Mouse (Mus musculus): ENCODE measurements around the gene Iars. TPM values are rescaled to one million over a fixed set of nuclear protein-coding genes. Genes with fewer than 3 reads are reported as not detected.

The Iars gene
- polyA plus RNA-seq, 1 experiment from 2014 or later: 48.8 TPM

GRCm38 (mm10) chr13:49708311-49708710 is 26.4 kb downstream of the Iars start:
- no peak overlapping the region for H3K9ac ChIP-seq (ENCODE audit: low read length)
- H3K4me3 ChIP-seq (ENCODE audit: low read depth, low read length): no peak overlapping the region
- DNase-seq (ENCODE audit: low spot score): no peak
- H3K4me1 ChIP-seq (ENCODE audit: control insufficient read depth, insufficient read depth, low read length): peaks cover 4% of the 10 kb centered on the region; the same call in 1 of the 2 replicates
- no peak overlapping the region for H3K4me2 ChIP-seq (ENCODE audit: low read length)
- peaks cover 94% of the 10 kb centered on the region for H3K36me3 ChIP-seq (ENCODE audit: control insufficient read depth, insufficient read depth, low read length)
- H3K9me3 ChIP-seq (replicated peaks; ENCODE audit: control insufficient read depth, low read length): no peaks in the 10 kb centered on the region
- no peak for ATAC-seq
- no peaks in the 10 kb centered on the region for H3K27me3 ChIP-seq (replicated peaks; ENCODE audit: control insufficient read depth, insufficient read depth, low read length)
- WGBS: 93% methylated on average over 8 of the region's 8 CpGs
- no peak overlapping the region for H3K27ac ChIP-seq (ENCODE audit: low read depth, low read length)

DNA sequence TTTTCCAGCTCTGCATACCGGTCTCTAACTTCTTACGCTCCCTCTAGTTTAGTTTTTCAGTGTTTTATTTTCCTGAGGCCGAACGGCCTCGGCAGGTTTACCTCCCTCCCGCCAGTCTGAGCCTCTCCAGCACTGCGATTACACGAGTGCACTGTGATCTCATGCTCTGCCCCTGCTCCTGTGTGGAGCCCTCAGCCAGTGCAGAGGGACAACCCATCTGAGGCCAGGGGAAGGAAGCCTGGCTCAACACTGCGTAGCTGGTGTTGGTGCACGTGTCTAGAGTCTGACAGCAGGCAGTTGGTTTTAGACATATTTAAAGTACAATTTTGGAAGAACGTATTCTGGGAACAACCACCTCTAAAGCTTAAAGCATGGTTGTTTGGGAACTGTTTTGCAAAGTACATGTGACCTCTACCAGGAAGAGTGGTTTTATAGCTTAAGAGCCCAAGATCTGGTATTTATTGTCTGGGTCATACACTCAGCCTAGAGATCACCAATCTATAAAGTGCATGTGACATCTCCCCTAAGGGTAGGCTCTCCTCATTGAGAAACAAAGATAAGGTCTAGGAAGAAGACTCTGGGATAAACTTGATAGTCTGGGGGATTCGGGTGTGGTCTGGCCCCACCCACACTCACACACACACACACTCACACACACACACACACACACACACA is 30.3 kb downstream of the Iars start:
- Histone ChIP-seq H3K36me3 (ENCODE audit: control insufficient read depth, insufficient read depth, low read length) (peaks cover 94% of the 10 kb centered on the region), H3K4me1 (ENCODE audit: control insufficient read depth, insufficient read depth, low read length) (no peaks in the 10 kb centered on the region), H3K4me2 (ENCODE audit: low read length) (no peak overlapping the region), H3K9ac (ENCODE audit: low read length) (no peak overlapping the region), H3K9me3 (replicated peaks; ENCODE audit: control insufficient read depth, low read length) (no peaks in the 10 kb centered on the region), H3K4me3 (ENCODE audit: low read depth, low read length) (no peak overlapping the region), H3K27me3 (replicated peaks; ENCODE audit: control insufficient read depth, insufficient read depth, low read length) (no peaks in the 10 kb centered on the region), H3K27ac (ENCODE audit: low read depth, low read length) (no peak overlapping the region)
- no peak for ATAC-seq
- DNase-seq (ENCODE audit: low spot score): no peak
- 94% methylated on average over 12 of the region's 12 CpGs for WGBS

- no peak for DNase-seq (ENCODE audit: low spot score)
- Histone ChIP-seq H3K4me1 (ENCODE audit: control insufficient read depth, insufficient read depth, low read length) (no peaks in the 10 kb centered on the region), H3K36me3 (ENCODE audit: control insufficient read depth, insufficient read depth, low read length) (peaks cover 100% of the 10 kb centered on the region), H3K9ac (ENCODE audit: low read length) (no peak overlapping the region), H3K27me3 (replicated peaks; ENCODE audit: control insufficient read depth, insufficient read depth, low read length) (no peaks in the 10 kb centered on the region), H3K9me3 (replicated peaks; ENCODE audit: control insufficient read depth, low read length) (no peaks in the 10 kb centered on the region), H3K27ac (ENCODE audit: low read depth, low read length) (no peak overlapping the region), H3K4me3 (ENCODE audit: low read depth, low read length) (no peak overlapping the region), H3K4me2 (ENCODE audit: low read length) (no peak overlapping the region)
- ATAC-seq: no peak
- WGBS: 85% methylated on average over 3 of the region's 3 CpGs
Observed at GRCm38 (mm10) chr13:49719310-49719709, 37.4 kb downstream of the Iars start.

DNA sequence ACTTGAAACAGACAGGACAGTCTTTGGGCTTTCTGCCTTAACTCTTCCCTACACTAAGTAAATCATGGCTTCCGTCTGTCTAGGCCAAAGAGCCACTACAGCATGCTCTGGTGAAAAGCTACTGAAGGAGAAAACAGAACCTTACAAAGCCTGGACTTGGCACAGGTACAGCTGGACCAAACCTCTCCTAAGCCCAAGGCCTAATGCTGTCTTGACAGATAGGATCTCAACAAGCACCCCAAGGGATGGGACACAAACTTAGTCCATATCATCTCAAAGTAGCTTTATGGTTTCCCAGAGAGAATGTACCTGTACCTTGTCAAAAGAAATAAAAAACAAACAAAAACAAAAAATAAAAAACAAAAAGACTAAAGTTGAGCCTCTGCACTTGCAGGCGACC is 54.5 kb downstream of the Iars start:
- Histone ChIP-seq H3K9me3 (replicated peaks; ENCODE audit: control insufficient read depth, low read length) (no peaks in the 10 kb centered on the region), H3K4me1 (ENCODE audit: control insufficient read depth, insufficient read depth, low read length) (no peaks in the 10 kb centered on the region), H3K4me3 (ENCODE audit: low read depth, low read length) (no peak overlapping the region), H3K36me3 (ENCODE audit: control insufficient read depth, insufficient read depth, low read length) (peaks cover 48% of the 10 kb centered on the region), H3K9ac (ENCODE audit: low read length) (no peak overlapping the region), H3K27ac (ENCODE audit: low read depth, low read length) (no peak overlapping the region), H3K4me2 (ENCODE audit: low read length) (no peak overlapping the region), H3K27me3 (replicated peaks; ENCODE audit: control insufficient read depth, insufficient read depth, low read length) (no peaks in the 10 kb centered on the region)
- DNase-seq (ENCODE audit: low spot score): no peak
- 82% methylated on average over 2 of the region's 2 CpGs for WGBS
- ATAC-seq: no peak

DNA sequence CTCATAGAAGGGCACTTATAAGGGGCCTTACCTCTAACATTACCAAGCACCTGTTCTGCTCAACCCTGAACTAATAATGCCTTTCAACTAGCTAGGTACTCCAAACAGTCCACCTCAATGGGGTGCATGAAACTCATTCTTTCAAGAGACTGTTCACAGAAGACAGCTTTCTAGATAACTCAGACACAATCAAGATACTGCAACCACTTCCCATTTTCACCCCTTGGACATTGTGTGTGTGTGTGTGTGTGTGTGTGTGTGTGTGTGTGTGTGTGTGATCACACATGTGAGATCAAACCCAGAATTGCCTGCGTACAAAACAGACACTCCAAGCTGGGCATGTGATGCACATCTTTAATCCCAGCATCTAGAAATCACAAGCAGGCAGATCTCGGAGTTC is 56.1 kb downstream of the Iars start:
- 85% methylated on average over 2 of the region's 2 CpGs for WGBS
- Histone ChIP-seq H3K4me2 (ENCODE audit: low read length) (no peak overlapping the region), H3K9me3 (replicated peaks; ENCODE audit: control insufficient read depth, low read length) (no peaks in the 10 kb centered on the region), H3K27me3 (replicated peaks; ENCODE audit: control insufficient read depth, insufficient read depth, low read length) (no peaks in the 10 kb centered on the region), H3K4me3 (ENCODE audit: low read depth, low read length) (no peak overlapping the region), H3K9ac (ENCODE audit: low read length) (no peak overlapping the region), H3K27ac (ENCODE audit: low read depth, low read length) (no peak overlapping the region), H3K36me3 (ENCODE audit: control insufficient read depth, insufficient read depth, low read length) (peaks cover 32% of the 10 kb centered on the region), H3K4me1 (ENCODE audit: control insufficient read depth, insufficient read depth, low read length) (no peaks in the 10 kb centered on the region)
- DNase-seq (ENCODE audit: low spot score) (no peak), ATAC-seq (no peak)

DNA sequence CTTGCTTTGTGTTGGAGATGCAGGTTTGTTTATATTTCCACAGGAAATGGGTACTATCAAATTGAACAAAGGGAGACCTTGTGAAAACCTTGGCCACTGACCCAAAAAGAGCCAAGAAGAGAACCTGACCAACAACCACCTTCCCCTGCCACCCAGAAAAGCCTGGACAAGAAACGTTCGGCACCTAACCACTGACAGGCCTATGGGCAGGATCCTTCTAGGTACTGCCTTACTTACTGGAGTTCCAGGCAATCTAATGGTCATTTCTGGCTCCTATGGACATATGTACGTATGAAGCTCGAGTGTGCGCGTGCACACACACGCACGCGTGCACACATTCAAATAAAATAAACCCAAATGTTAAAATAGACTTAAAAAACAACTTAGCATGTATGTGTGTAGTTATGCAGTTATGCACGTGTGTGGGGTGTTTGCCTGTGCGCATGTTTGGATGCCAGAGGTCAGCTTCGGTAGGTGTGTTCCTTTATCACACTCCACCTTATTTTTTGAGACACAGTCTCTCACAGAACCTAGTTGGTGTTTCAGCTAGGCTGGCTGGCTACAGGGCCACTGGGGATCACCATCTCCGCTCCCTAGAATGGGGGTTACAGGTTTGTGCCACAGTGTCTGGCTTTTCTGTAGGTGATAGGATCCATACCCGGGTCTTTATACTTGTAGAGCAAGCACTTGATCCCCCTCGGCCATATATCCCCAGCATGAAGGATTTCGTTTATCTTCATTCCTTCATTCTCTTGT is 59.6 kb downstream of the Iars start:
- Histone ChIP-seq H3K27me3 (replicated peaks; ENCODE audit: control insufficient read depth, insufficient read depth, low read length) (no peaks in the 10 kb centered on the region), H3K9me3 (replicated peaks; ENCODE audit: control insufficient read depth, low read length) (no peaks in the 10 kb centered on the region), H3K36me3 (ENCODE audit: control insufficient read depth, insufficient read depth, low read length) (0 out of 2 replicates have a peak, but pooled peaks cover 1% of the 10 kb centered on the region), H3K4me3 (ENCODE audit: low read depth, low read length) (no peak overlapping the region), H3K9ac (ENCODE audit: low read length) (no peak overlapping the region), H3K27ac (ENCODE audit: low read depth, low read length) (no peak overlapping the region), H3K4me1 (ENCODE audit: control insufficient read depth, insufficient read depth, low read length) (no peaks in the 10 kb centered on the region), H3K4me2 (ENCODE audit: low read length) (no peak overlapping the region)
- WGBS: 91% methylated on average over 16 of the region's 16 CpGs
- DNase-seq (ENCODE audit: low spot score): no peak
- ATAC-seq: no peak

GRCm38 (mm10) chr13:49756591-49756990 is 74.7 kb downstream of the Iars start:
- Histone ChIP-seq H3K9ac (ENCODE audit: low read length) (no peak overlapping the region), H3K4me3 (ENCODE audit: low read depth, low read length) (no peak overlapping the region), H3K4me2 (ENCODE audit: low read length) (no peak overlapping the region), H3K9me3 (replicated peaks; ENCODE audit: control insufficient read depth, low read length) (no peaks in the 10 kb centered on the region), H3K27me3 (replicated peaks; ENCODE audit: control insufficient read depth, insufficient read depth, low read length) (no peaks in the 10 kb centered on the region), H3K36me3 (ENCODE audit: control insufficient read depth, insufficient read depth, low read length) (no peaks in the 10 kb centered on the region), H3K4me1 (ENCODE audit: control insufficient read depth, insufficient read depth, low read length) (no peaks in the 10 kb centered on the region), H3K27ac (ENCODE audit: low read depth, low read length) (no peak overlapping the region)
- WGBS: 85% methylated on average over 9 of the region's 9 CpGs
- DNase-seq (ENCODE audit: low spot score) (no peak), ATAC-seq (no peak)

DNA sequence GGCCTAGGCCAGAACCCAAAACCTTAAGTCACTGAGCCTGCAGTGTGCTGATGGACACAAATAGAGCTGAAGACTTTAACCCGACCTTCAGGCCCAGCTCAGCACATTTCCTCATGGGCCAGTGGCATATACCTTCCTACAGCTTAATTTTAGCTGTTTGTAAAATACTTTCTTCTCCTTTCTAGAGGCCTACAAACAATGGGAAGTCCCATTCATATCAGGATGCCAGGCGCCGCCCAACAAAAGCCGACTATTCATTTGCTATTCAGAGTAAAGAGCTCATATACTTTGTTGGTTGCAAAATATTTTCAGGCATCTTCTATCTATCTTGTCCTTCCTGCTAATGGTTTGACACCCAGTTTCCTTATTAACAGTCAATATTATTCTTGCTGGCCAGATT is 76.1 kb downstream of the Iars start:
- H3K4me3 ChIP-seq (ENCODE audit: low read depth, low read length): no peak overlapping the region
- ATAC-seq: no peak
- WGBS: 87% methylated on average over 4 of the region's 4 CpGs

GRCm38 (mm10) chr13:49760675-49761074 is 78.8 kb downstream of the Iars start:
- no peaks in the 10 kb centered on the region for H3K36me3 ChIP-seq (ENCODE audit: control insufficient read depth, insufficient read depth, low read length)
- H3K9me3 ChIP-seq (replicated peaks; ENCODE audit: control insufficient read depth, low read length): no peaks in the 10 kb centered on the region
- H3K27me3 ChIP-seq (replicated peaks; ENCODE audit: control insufficient read depth, insufficient read depth, low read length): no peaks in the 10 kb centered on the region
- no peak overlapping the region for H3K4me3 ChIP-seq (ENCODE audit: low read depth, low read length)
- 65% methylated on average over 1 of the region's 1 CpGs for WGBS
- H3K9ac ChIP-seq (ENCODE audit: low read length): no peak overlapping the region
- ATAC-seq (no peak), DNase-seq (ENCODE audit: low spot score) (no peak)
- H3K4me2 ChIP-seq (ENCODE audit: low read length): no peak overlapping the region
- no peak overlapping the region for H3K27ac ChIP-seq (ENCODE audit: low read depth, low read length)
- H3K4me1 ChIP-seq (ENCODE audit: control insufficient read depth, insufficient read depth, low read length): no peaks in the 10 kb centered on the region

More for the DNA sequence above, 76.1 kb downstream of the Iars start:
- H3K27me3 ChIP-seq (replicated peaks; ENCODE audit: control insufficient read depth, insufficient read depth, low read length): no peaks in the 10 kb centered on the region
- H3K27ac ChIP-seq (ENCODE audit: low read depth, low read length): no peak overlapping the region
- no peaks in the 10 kb centered on the region for H3K4me1 ChIP-seq (ENCODE audit: control insufficient read depth, insufficient read depth, low read length)
- no peak for DNase-seq (ENCODE audit: low spot score)
- H3K9ac ChIP-seq (ENCODE audit: low read length): no peak overlapping the region
- no peaks in the 10 kb centered on the region for H3K9me3 ChIP-seq (replicated peaks; ENCODE audit: control insufficient read depth, low read length)
- no peaks in the 10 kb centered on the region for H3K36me3 ChIP-seq (ENCODE audit: control insufficient read depth, insufficient read depth, low read length)
- H3K4me2 ChIP-seq (ENCODE audit: low read length): no peak overlapping the region
